Mouse (Mus musculus) lung, adult 18-20 months (tissue): ENCODE measurements around the gene Tmem151b.

Experiments used
- DNase-seq, 2 experiments: peaks; one replicate each; pipeline ENCODE4 v3.0.0; 2022; ENCODE audit warnings: mixed read lengths in 2 of 2

The Tmem151b gene

GRCm38 (mm10) chr17:45503301-45503973, 46.0 kb downstream of the Tmem151b start:
- DNase-seq: no peak

- no peak for DNase-seq
These were observed 47.2 kb downstream of the Tmem151b start for GRCm38 (mm10) chr17:45502324-45502723.

GRCm38 (mm10) chr17:45500981-45501380, 48.5 kb downstream of the Tmem151b start:
- DNase-seq: no peak

- no peak for DNase-seq
These were observed 50.0 kb downstream of the Tmem151b start for GRCm38 (mm10) chr17:45499516-45499915.

GRCm38 (mm10) chr17:45498397-45498796, 51.1 kb downstream of the Tmem151b start:
- DNase-seq: no peak

- DNase-seq: no peak
These were observed 54.1 kb downstream of the Tmem151b start for GRCm38 (mm10) chr17:45495398-45495797.
